Mouse (Mus musculus) lung, postnatal 25 days (tissue): ENCODE data around the gene Fam189a2.

Experiments used
- DNase-seq: peaks from one replicate; pipeline ENCODE4 v3.0.0; 2022; ENCODE audit warnings: low spot score

Fam189a2 gene

GRCm38 (mm10) chr19:23972881-23973649, 57.8 kb downstream of the Fam189a2 start:
- peak; percentile 64 for DNase-seq

- no peak for DNase-seq
These were observed 59.4 kb downstream of the Fam189a2 start for GRCm38 (mm10) chr19:23971391-23971790.

- no peak for DNase-seq
These were observed 60.4 kb downstream of the Fam189a2 start for GRCm38 (mm10) chr19:23970374-23970773.

- DNase-seq, result no peak
These were observed 62.0 kb downstream of the Fam189a2 start for GRCm38 (mm10) chr19:23968862-23969225.

- DNase-seq, result peak; percentile 84
These were observed 62.5 kb downstream of the Fam189a2 start for GRCm38 (mm10) chr19:23968125-23968861.

GRCm38 (mm10) chr19:23967156-23967555, 63.7 kb downstream of the Fam189a2 start:
- DNase-seq, result peak; percentile 72

- DNase-seq, result no peak
These were observed 64.4 kb downstream of the Fam189a2 start for GRCm38 (mm10) chr19:23966376-23966775.

GRCm38 (mm10) chr19:23964401-23964910, 66.4 kb downstream of the Fam189a2 start:
- DNase-seq, result no peak

GRCm38 (mm10) chr19:23961516-23961915, 69.3 kb downstream of the Fam189a2 start:
- DNase-seq, result peak; percentile 60

GRCm38 (mm10) chr19:23960831-23961447, 69.9 kb downstream of the Fam189a2 start:
- no peak for DNase-seq

- no peak for DNase-seq
These were observed 70.5 kb downstream of the Fam189a2 start for GRCm38 (mm10) chr19:23960275-23960674.

GRCm38 (mm10) chr19:23959870-23960269, 70.9 kb downstream of the Fam189a2 start:
- no peak for DNase-seq

- DNase-seq, result no peak
These were observed 71.9 kb downstream of the Fam189a2 start for GRCm38 (mm10) chr19:23958925-23959324.

GRCm38 (mm10) chr19:23957563-23957962, 73.3 kb downstream of the Fam189a2 start:
- no peak for DNase-seq

- no peak for DNase-seq
These were observed 74.4 kb downstream of the Fam189a2 start for GRCm38 (mm10) chr19:23956299-23956975.

- no peak for DNase-seq
These were observed 75.4 kb downstream of the Fam189a2 start for GRCm38 (mm10) chr19:23955461-23955860.

- no peak for DNase-seq
These were observed 82.4 kb downstream of the Fam189a2 start for GRCm38 (mm10) chr19:23948301-23949000.

GRCm38 (mm10) chr19:23947871-23948270, 82.9 kb downstream of the Fam189a2 start:
- no peak for DNase-seq

- DNase-seq, result no peak
These were observed 84.1 kb downstream of the Fam189a2 start for GRCm38 (mm10) chr19:23946751-23947150.

- no peak for DNase-seq
These were observed 84.7 kb downstream of the Fam189a2 start for GRCm38 (mm10) chr19:23946026-23946685.

- DNase-seq, result no peak
These were observed 87.9 kb downstream of the Fam189a2 start for GRCm38 (mm10) chr19:23942886-23943285.
